Mouse (Mus musculus): Measurements from ENCODE around the gene Tmc2. TPM values are rescaled to one million over a fixed set of nuclear protein-coding genes. Genes with fewer than 3 reads are reported as not detected.
A peak's percentile ranks its signal among the peaks of the same experiment; 100 is the strongest.

Tmc2 gene
- polyA plus RNA-seq, 1 experiment from 2014 or later, result not detected

GRCm38 (mm10) chr2:130162701-130163100 is 32.3 kb upstream of the Tmc2 start:
- H3K27me3 ChIP-seq (ENCODE audit: insufficient read depth, low read length), result no peaks in the 10 kb centered on the region
- H3K27ac ChIP-seq (ENCODE audit: low read depth), result no peak overlapping the region
- TF ChIP-seq CTCF (IDR thresholded peaks at IDR 0.05; ENCODE audit: low read depth) (no peak), EP300 (IDR thresholded peaks at IDR 0.05; ENCODE audit: low read depth) (no peak)
- DNase-seq (no peak), ATAC-seq (no peak)
- H3K9ac ChIP-seq (replicated peaks), result no peak overlapping the region
- WGBS (ENCODE audit: insufficient replicate concordance), result 76% methylated on average over 5 of the region's 5 CpGs
- H3K9me3 ChIP-seq (ENCODE audit: low read length), result no peaks in the 10 kb centered on the region
- H3K4me2 ChIP-seq (ENCODE audit: low read depth, low read length), result no peak overlapping the region
- no peaks in the 10 kb centered on the region; the same call in 1 of the 2 replicates for H3K36me3 ChIP-seq (replicated peaks; ENCODE audit: insufficient read depth, low read length)
- no peaks in the 10 kb centered on the region for H3K4me1 ChIP-seq (ENCODE audit: insufficient read depth)
- H3K4me3 ChIP-seq (ENCODE audit: low read depth, low read length), result no peak overlapping the region

- no peak overlapping the region for H3K4me2 ChIP-seq (ENCODE audit: low read depth, low read length)
- WGBS (ENCODE audit: insufficient replicate concordance), result 71% methylated on average over 9 of the region's 9 CpGs
- DNase-seq (no peak), ATAC-seq (no peak)
- H3K27ac ChIP-seq (ENCODE audit: low read depth), result no peak overlapping the region
- H3K36me3 ChIP-seq (replicated peaks; ENCODE audit: insufficient read depth, low read length), result peaks cover 29% of the 10 kb centered on the region
- no peaks in the 10 kb centered on the region for H3K9me3 ChIP-seq (ENCODE audit: low read length)
- H3K4me1 ChIP-seq (ENCODE audit: insufficient read depth), result no peaks in the 10 kb centered on the region
- H3K27me3 ChIP-seq (ENCODE audit: insufficient read depth, low read length), result no peaks in the 10 kb centered on the region
- peak; percentile 52 for TF ChIP-seq CTCF (IDR thresholded peaks at IDR 0.05; ENCODE audit: low read depth)
- TF ChIP-seq EP300 (IDR thresholded peaks at IDR 0.05; ENCODE audit: low read depth), result no peak
- H3K9ac ChIP-seq (replicated peaks), result no peak overlapping the region
- no peak overlapping the region for H3K4me3 ChIP-seq (ENCODE audit: low read depth, low read length)
Measured at GRCm38 (mm10) chr2:130166311-130167214, 28.4 kb upstream of the Tmc2 start.

- peak; percentile 49 for DNase-seq
- no peaks in the 10 kb centered on the region for H3K9me3 ChIP-seq (ENCODE audit: low read length)
- 56% methylated on average over 3 of the region's 3 CpGs for WGBS (ENCODE audit: insufficient replicate concordance)
- ATAC-seq, result no peak
- H3K9ac ChIP-seq (replicated peaks), result no peak overlapping the region
- no peaks in the 10 kb centered on the region; the same call in 1 of the 2 replicates for H3K4me1 ChIP-seq (ENCODE audit: insufficient read depth)
- no peak overlapping the region for H3K4me2 ChIP-seq (ENCODE audit: low read depth, low read length)
- TF ChIP-seq EP300 (IDR thresholded peaks at IDR 0.05; ENCODE audit: low read depth) (no peak), CTCF (IDR thresholded peaks at IDR 0.05; ENCODE audit: low read depth) (peak; percentile 70)
- H3K27ac ChIP-seq (ENCODE audit: low read depth), result no peak overlapping the region
- no peak overlapping the region for H3K4me3 ChIP-seq (ENCODE audit: low read depth, low read length)
- H3K27me3 ChIP-seq (ENCODE audit: insufficient read depth, low read length), result no peaks in the 10 kb centered on the region
- H3K36me3 ChIP-seq (replicated peaks; ENCODE audit: insufficient read depth, low read length), result peaks cover 41% of the 10 kb centered on the region
Measured at GRCm38 (mm10) chr2:130167861-130168260, 27.1 kb upstream of the Tmc2 start.

GRCm38 (mm10) chr2:130171674-130172073 is 23.3 kb upstream of the Tmc2 start:
- 59% methylated on average over 2 of the region's 2 CpGs for WGBS (ENCODE audit: insufficient replicate concordance)
- H3K36me3 ChIP-seq (replicated peaks; ENCODE audit: insufficient read depth, low read length), result peaks cover 74% of the 10 kb centered on the region
- no peak overlapping the region for H3K9ac ChIP-seq (replicated peaks)
- H3K27me3 ChIP-seq (ENCODE audit: insufficient read depth, low read length), result no peaks in the 10 kb centered on the region
- H3K4me2 ChIP-seq (ENCODE audit: low read depth, low read length), result no peak overlapping the region
- H3K4me1 ChIP-seq (ENCODE audit: insufficient read depth), result peaks cover 2% of the 10 kb centered on the region
- H3K4me3 ChIP-seq (ENCODE audit: low read depth, low read length), result no peak overlapping the region
- TF ChIP-seq CTCF (IDR thresholded peaks at IDR 0.05; ENCODE audit: low read depth), result no peak
- peak overlapping the region; percentile 72 for H3K27ac ChIP-seq (ENCODE audit: low read depth)
- ATAC-seq (peak; percentile 96), DNase-seq (no peak)
- H3K9me3 ChIP-seq (ENCODE audit: low read length), result no peaks in the 10 kb centered on the region

- H3K9me3 ChIP-seq (ENCODE audit: low read length), result no peaks in the 10 kb centered on the region
- DNase-seq (no peak), ATAC-seq (no peak)
- no peak overlapping the region for H3K4me3 ChIP-seq (ENCODE audit: low read depth, low read length)
- no peak overlapping the region for H3K27ac ChIP-seq (ENCODE audit: low read depth)
- WGBS (ENCODE audit: insufficient replicate concordance), result 62% methylated on average over 8 of the region's 8 CpGs
- TF ChIP-seq EP300 (IDR thresholded peaks at IDR 0.05; ENCODE audit: low read depth), result no peak
- TF ChIP-seq CTCF (IDR thresholded peaks at IDR 0.05; ENCODE audit: low read depth), result no peak
- H3K4me1 ChIP-seq (ENCODE audit: insufficient read depth), result peaks cover 12% of the 10 kb centered on the region
- peaks cover 47% of the 10 kb centered on the region for H3K36me3 ChIP-seq (replicated peaks; ENCODE audit: insufficient read depth, low read length)
- H3K9ac ChIP-seq (replicated peaks), result peak overlapping the region; percentile 28; the same call in 1 of the 2 replicates
- peak overlapping the region; percentile 98 for H3K4me2 ChIP-seq (ENCODE audit: low read depth, low read length)
- H3K27me3 ChIP-seq (ENCODE audit: insufficient read depth, low read length), result no peaks in the 10 kb centered on the region
Measured at GRCm38 (mm10) chr2:130176820-130177219, 18.2 kb upstream of the Tmc2 start.

GRCm38 (mm10) chr2:130178381-130178705 is 16.7 kb upstream of the Tmc2 start:
- WGBS (ENCODE audit: insufficient replicate concordance), result 1% methylated on average over 11 of the region's 11 CpGs
- DNase-seq (no peak), ATAC-seq (peak; percentile 3)
- Histone ChIP-seq H3K9ac (replicated peaks) (peak overlapping the region; percentile 100), H3K4me3 (ENCODE audit: low read depth, low read length) (peak overlapping the region; percentile 95), H3K4me2 (ENCODE audit: low read depth, low read length) (peak overlapping the region; percentile 98), H3K27ac (ENCODE audit: low read depth) (peak overlapping the region; percentile 95), H3K36me3 (replicated peaks; ENCODE audit: insufficient read depth, low read length) (peaks cover 32% of the 10 kb centered on the region), H3K9me3 (ENCODE audit: low read length) (no peaks in the 10 kb centered on the region), H3K27me3 (ENCODE audit: insufficient read depth, low read length) (no peaks in the 10 kb centered on the region), H3K4me1 (ENCODE audit: insufficient read depth) (peaks cover 12% of the 10 kb centered on the region)
- TF ChIP-seq CTCF (IDR thresholded peaks at IDR 0.05; ENCODE audit: low read depth) (no peak), EP300 (IDR thresholded peaks at IDR 0.05; ENCODE audit: low read depth) (no peak)

All from liver, postnatal 0 days (tissue).